Mouse (Mus musculus) bone marrow macrophage, adult 2 months (primary cell): ENCODE data around the gene Pfkfb3. TPM values are rescaled to one million over a fixed set of nuclear protein-coding genes. Genes with fewer than 3 reads are reported as not detected.

Experiments
- H3K27ac ChIP-seq: 2 replicates; pipeline ENCODE4 v1.5.1; 2012; ENCODE audit warnings: low read depth, low read length; ENCODE audit not compliant: insufficient read depth
- H3K4me1 ChIP-seq: 2 replicates; pipeline ENCODE4 v1.6.1; 2012; ENCODE audit warnings: low read length; ENCODE audit not compliant: control insufficient read depth, insufficient read depth
- H3K4me3 ChIP-seq: 2 replicates; pipeline ENCODE4 v1.5.1; 2012; ENCODE audit warnings: mild to moderate bottlenecking, low read length, moderate library complexity; ENCODE audit not compliant: insufficient read depth
- CTCF ChIP-seq: IDR thresholded peaks from 2 replicates; pipeline ENCODE4 v1.5.1; 2012; ENCODE audit warnings: low read depth, mild to moderate bottlenecking, low read length, moderate library complexity
- POLR2A ChIP-seq: IDR thresholded peaks from 2 replicates; pipeline ENCODE4 v1.6.1; 2012; ENCODE audit warnings: mild to moderate bottlenecking, low read depth, low read length, borderline replicate concordance
- polyA plus RNA-seq: library from polyadenylated mRNA; stranded (reverse); fragments of >200 nt; gene quantifications from 2 replicates; pipeline ENCODE4 v1.2.4, GENCODE M21; 2012; ENCODE audit not compliant: missing spikeins, insufficient read depth, insufficient read length

Gene Pfkfb3
- polyA plus RNA-seq, 1 experiment, result 39.6 TPM

- Histone ChIP-seq H3K4me3 (no peak overlapping the region), H3K27ac (no peak overlapping the region), H3K4me1 (peaks cover 22% of the 10 kb centered on the region)
- TF ChIP-seq POLR2A (no peak), CTCF (no peak)
Observed at GRCm38 (mm10) chr2:11492855-11493254, 61.0 kb downstream of the Pfkfb3 start.

DNA sequence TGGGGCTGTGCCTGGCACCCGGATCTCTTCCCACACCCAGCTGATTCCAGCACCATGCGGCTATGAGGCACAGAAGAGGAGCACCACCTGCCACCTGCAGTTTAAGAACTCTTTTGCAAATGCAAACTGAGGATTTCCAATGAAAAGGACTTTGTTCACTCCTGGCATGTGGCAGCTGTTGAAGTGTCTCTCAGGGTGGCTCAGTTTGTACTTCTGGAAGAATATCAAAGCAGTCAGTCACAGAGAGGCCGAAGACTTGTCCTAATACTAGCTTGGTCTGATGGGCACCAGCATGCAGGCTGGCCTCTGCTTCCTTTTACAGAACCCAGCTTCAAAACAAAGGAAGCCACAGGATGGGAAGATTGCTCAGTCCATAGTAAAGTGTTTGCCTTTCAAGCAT, 62.4 kb downstream of the Pfkfb3 start:
- no peak overlapping the region for H3K27ac ChIP-seq
- H3K4me1 ChIP-seq, result peaks cover 12% of the 10 kb centered on the region
- no peak for TF ChIP-seq CTCF
- no peak for TF ChIP-seq POLR2A

DNA sequence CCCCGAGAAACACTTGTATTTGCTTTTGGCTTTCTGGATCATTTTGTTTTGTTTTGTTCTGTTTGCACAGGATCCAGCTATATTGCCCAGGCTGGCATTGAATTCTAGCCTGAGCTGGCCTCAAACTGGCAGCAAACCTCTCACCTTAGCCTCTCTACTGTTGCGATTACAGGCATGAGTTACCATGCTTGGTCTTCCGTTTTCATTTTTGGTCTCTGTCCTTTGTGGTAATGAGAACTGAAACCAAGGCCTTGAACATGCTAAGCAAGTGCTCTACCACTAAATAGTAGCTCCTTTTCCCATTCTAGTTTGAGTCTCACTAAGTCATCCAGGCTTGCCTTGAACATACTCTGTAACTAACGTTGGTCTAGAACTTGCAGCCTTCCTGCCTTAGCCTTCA, 63.3 kb downstream of the Pfkfb3 start:
- no peak overlapping the region for H3K27ac ChIP-seq
- TF ChIP-seq CTCF (no peak), POLR2A (no peak)

More for the DNA sequence above, 62.4 kb downstream of the Pfkfb3 start:
- H3K4me3 ChIP-seq, result no peak overlapping the region

GRCm38 (mm10) chr2:11483226-11483625, 70.7 kb downstream of the Pfkfb3 start:
- no peak overlapping the region for H3K4me3 ChIP-seq
- TF ChIP-seq POLR2A (no peak), CTCF (no peak)
- H3K27ac ChIP-seq, result no peak overlapping the region
- peaks cover 4% of the 10 kb centered on the region; the same call in 1 of the 2 replicates for H3K4me1 ChIP-seq

More for the DNA sequence above, 63.3 kb downstream of the Pfkfb3 start:
- Histone ChIP-seq H3K4me1 (peaks cover 14% of the 10 kb centered on the region), H3K4me3 (no peak overlapping the region)

- H3K4me1 ChIP-seq, result peaks cover 4% of the 10 kb centered on the region; the same call in 1 of the 2 replicates
- H3K4me3 ChIP-seq, result no peak overlapping the region
- H3K27ac ChIP-seq, result no peak overlapping the region
- no peak for TF ChIP-seq POLR2A
- TF ChIP-seq CTCF, result no peak
Observed at GRCm38 (mm10) chr2:11482364-11482763, 71.5 kb downstream of the Pfkfb3 start.

- Histone ChIP-seq H3K4me1 (no peaks in the 10 kb centered on the region), H3K4me3 (no peak overlapping the region), H3K27ac (no peak overlapping the region)
- TF ChIP-seq CTCF, result no peak
- no peak for TF ChIP-seq POLR2A
Observed at GRCm38 (mm10) chr2:11478960-11479359, 74.9 kb downstream of the Pfkfb3 start.

DNA sequence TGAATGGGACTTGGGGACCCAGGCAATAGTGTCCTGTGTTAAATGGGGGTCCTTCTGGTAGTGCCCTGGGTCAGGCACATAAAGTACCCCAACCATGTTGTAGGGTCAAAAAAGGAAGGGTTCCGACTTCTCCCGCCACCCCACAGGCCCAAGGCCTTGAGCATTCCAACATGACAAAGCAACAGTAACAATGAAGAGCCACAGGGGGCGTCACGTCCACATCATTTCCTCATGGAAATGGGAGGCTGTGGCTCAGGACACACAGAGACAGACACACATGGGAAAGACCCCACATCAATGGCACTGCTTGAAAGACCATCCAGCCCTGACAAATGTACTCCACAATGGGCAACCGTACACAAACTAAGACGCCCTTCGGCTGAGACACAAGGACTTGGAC, 78.6 kb downstream of the Pfkfb3 start:
- H3K4me1 ChIP-seq, result no peaks in the 10 kb centered on the region
- TF ChIP-seq POLR2A (no peak), CTCF (no peak)

DNA sequence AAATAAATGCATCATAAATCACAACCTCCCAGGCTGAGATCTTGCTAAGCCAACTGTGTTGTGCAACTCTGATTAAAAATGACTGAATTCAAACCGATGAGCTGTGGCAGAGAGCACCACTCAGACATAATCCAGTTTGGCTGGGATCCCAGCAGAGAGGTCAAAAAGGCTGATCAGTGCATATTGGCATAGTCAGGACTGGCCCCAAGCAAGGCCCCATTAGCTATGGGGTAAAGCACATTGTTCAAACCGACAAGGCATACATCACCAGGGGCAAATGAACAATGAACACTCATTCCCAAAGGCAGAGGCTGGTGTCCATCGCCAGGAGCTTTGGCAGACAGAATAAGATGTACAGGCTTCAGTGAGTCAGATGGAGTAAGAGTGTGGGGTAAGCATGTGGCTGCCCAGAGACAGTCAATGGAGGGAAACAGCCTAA, 89.2 kb downstream of the Pfkfb3 start:
- Histone ChIP-seq H3K4me3 (no peak overlapping the region), H3K27ac (no peak overlapping the region), H3K4me1 (0 out of 2 replicates have a peak, but pooled peaks cover 2% of the 10 kb centered on the region)
- TF ChIP-seq POLR2A, result no peak
- TF ChIP-seq CTCF, result no peak

More for the DNA sequence above, 78.6 kb downstream of the Pfkfb3 start:
- Histone ChIP-seq H3K4me3 (no peak overlapping the region), H3K27ac (no peak overlapping the region)

DNA sequence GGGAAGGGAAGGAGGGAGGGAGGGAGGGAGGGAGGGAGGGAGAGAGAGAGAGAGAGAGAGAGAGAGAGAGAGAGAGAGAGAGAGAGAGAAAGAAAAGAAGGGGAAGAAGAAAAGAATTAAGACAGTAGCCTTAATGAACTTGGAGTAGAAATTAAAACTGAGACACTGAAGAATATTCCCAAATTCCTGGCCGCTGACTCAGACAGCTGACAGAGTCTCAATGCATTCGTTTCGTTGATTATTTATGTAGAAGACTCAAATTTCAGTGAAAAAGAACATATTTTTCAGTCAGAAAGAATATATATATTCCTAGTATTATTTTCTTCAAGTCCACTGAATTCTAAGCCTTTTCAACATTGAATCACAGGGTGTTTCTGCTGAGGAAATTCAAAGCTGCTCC, 92.9 kb downstream of the Pfkfb3 start:
- TF ChIP-seq CTCF (no peak), POLR2A (no peak)
- 0 out of 2 replicates have a peak, but pooled peaks cover 4% of the 10 kb centered on the region for H3K4me1 ChIP-seq
- no peak overlapping the region for H3K4me3 ChIP-seq
- H3K27ac ChIP-seq, result no peak overlapping the region

DNA sequence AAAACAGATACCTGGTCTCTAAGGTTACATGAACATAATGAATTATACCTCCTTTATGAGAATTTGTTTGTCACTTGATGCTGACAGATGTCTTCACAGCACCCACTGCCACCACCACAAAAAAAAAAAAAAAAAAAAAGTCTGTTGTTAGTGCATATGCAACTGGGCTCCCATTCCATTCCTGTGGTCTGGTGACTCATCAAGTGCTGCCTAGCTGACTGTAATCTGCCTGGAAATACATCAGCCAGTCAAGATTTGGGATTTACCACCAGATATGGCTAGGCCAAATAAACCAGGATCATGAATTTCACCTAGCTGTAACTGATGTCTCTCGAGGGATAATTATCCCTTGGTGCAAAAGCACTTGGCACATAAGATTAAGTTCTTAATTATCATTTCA, 95.4 kb downstream of the Pfkfb3 start:
- H3K4me3 ChIP-seq, result no peak overlapping the region
- no peak overlapping the region for H3K27ac ChIP-seq
- 0 out of 2 replicates have a peak, but pooled peaks cover 2% of the 10 kb centered on the region for H3K4me1 ChIP-seq
- TF ChIP-seq CTCF (no peak), POLR2A (no peak)

GRCm38 (mm10) chr2:11457904-11458303, 96.0 kb downstream of the Pfkfb3 start:
- no peak overlapping the region for H3K27ac ChIP-seq
- TF ChIP-seq POLR2A (no peak), CTCF (no peak)
- 0 out of 2 replicates have a peak, but pooled peaks cover 2% of the 10 kb centered on the region for H3K4me1 ChIP-seq
- no peak overlapping the region for H3K4me3 ChIP-seq
